Mouse (Mus musculus): ENCODE results near the gene Lhfpl4. TPM values are rescaled to one million over a fixed set of nuclear protein-coding genes. Genes with fewer than 3 reads are reported as not detected.

The Lhfpl4 gene
- polyA plus RNA-seq, 1 experiment from 2014 or later = 0.92 TPM

GRCm38 (mm10) chr6:113166661-113167251 is 28.4 kb downstream of the Lhfpl4 start:
- WGBS = 36% methylated on average over 17 of the region's 17 CpGs

DNA sequence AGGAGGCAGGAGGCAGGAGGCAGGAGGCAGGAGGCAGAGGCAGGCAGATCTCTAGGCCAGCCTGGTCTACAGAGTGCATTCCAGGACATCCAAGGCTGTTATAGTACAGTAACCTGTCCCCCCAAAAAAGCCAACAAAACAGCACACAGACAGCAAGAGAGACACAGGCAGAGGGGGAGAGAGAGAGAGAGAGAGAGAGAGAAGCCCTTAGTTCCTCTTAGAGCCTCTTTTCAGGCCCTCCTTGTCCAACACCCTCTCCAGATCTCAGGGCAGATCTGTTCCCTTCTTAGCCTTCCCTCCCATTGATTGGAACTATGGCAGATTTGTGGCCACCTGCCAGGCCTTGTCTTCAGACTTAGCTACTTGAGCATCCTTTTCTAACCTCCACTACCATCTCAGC is 31.7 kb downstream of the Lhfpl4 start:
- Histone ChIP-seq H3K4me3 (no peak overlapping the region), H3K4me1 (peaks cover 16% of the 10 kb centered on the region), H3K9ac (no peak overlapping the region), H3K4me2 (no peak overlapping the region), H3K27ac (no peak overlapping the region), H3K27me3 (no peaks in the 10 kb centered on the region), H3K9me3 (no peaks in the 10 kb centered on the region), H3K36me3 (peaks cover 9% of the 10 kb centered on the region)
- ATAC-seq (ENCODE audit: insufficient number of reproducible peaks, low FRiP score, low TSS enrichment, low read depth) = no peak

More at GRCm38 (mm10) chr6:113166661-113167251, 28.4 kb downstream of the Lhfpl4 start:
- H3K4me2 ChIP-seq = peak overlapping the region; percentile 15
- H3K9me3 ChIP-seq = no peaks in the 10 kb centered on the region
- H3K9ac ChIP-seq = no peak overlapping the region
- no peaks in the 10 kb centered on the region for H3K36me3 ChIP-seq
- peak; percentile 46; the same call in 1 of the 2 replicates for ATAC-seq (ENCODE audit: insufficient number of reproducible peaks, low FRiP score, low TSS enrichment, low read depth)
- H3K4me3 ChIP-seq = peak overlapping the region; percentile 10; the same call in 1 of the 2 replicates
- H3K27ac ChIP-seq = peak overlapping the region; percentile 28; the same call in 1 of the 2 replicates
- H3K4me1 ChIP-seq = peaks cover 20% of the 10 kb centered on the region
- no peaks in the 10 kb centered on the region for H3K27me3 ChIP-seq

GRCm38 (mm10) chr6:113161982-113162381 is 33.2 kb downstream of the Lhfpl4 start:
- H3K27ac ChIP-seq = no peak overlapping the region
- no peak for ATAC-seq (ENCODE audit: insufficient number of reproducible peaks, low FRiP score, low TSS enrichment, low read depth)
- H3K9ac ChIP-seq = no peak overlapping the region

DNA sequence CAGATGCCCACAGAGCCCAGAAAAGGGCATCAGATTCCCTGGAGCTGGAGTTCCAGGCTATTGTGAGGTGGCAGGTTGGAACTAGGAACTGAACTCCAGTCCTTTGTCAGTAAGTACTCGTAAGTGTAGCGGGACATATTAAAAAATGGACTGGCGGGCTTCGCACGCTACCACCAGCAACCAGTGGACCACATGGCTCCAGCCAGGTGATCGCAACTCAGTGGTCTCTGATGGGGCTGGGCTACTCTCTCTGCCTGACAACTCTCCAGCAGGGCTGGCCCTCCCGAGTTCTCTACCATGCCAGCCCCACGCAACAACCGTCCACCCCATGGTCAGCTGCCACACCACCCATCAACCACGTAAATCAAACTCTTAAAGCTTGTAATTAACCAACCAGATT is 35.1 kb downstream of the Lhfpl4 start:
- no peaks in the 10 kb centered on the region for H3K27me3 ChIP-seq
- no peak overlapping the region for H3K9ac ChIP-seq
- no peak overlapping the region for H3K4me3 ChIP-seq
- WGBS = 93% methylated on average over 10 of the region's 10 CpGs
- H3K4me1 ChIP-seq = no peaks in the 10 kb centered on the region
- H3K27ac ChIP-seq = no peak overlapping the region
- no peak for ATAC-seq (ENCODE audit: insufficient number of reproducible peaks, low FRiP score, low TSS enrichment, low read depth)
- H3K4me2 ChIP-seq = no peak overlapping the region
- peaks cover 31% of the 10 kb centered on the region for H3K36me3 ChIP-seq
- H3K9me3 ChIP-seq = no peaks in the 10 kb centered on the region

More at GRCm38 (mm10) chr6:113161982-113162381, 33.2 kb downstream of the Lhfpl4 start:
- Histone ChIP-seq H3K4me1 (peaks cover 7% of the 10 kb centered on the region), H3K36me3 (peaks cover 19% of the 10 kb centered on the region), H3K27me3 (no peaks in the 10 kb centered on the region), H3K9me3 (no peaks in the 10 kb centered on the region), H3K4me3 (no peak overlapping the region), H3K4me2 (no peak overlapping the region)
- 93% methylated on average over 1 of the region's 1 CpGs for WGBS

GRCm38 (mm10) chr6:113156064-113156463 is 39.1 kb downstream of the Lhfpl4 start:
- H3K36me3 ChIP-seq = peaks cover 71% of the 10 kb centered on the region
- WGBS = 87% methylated on average over 4 of the region's 4 CpGs

DNA sequence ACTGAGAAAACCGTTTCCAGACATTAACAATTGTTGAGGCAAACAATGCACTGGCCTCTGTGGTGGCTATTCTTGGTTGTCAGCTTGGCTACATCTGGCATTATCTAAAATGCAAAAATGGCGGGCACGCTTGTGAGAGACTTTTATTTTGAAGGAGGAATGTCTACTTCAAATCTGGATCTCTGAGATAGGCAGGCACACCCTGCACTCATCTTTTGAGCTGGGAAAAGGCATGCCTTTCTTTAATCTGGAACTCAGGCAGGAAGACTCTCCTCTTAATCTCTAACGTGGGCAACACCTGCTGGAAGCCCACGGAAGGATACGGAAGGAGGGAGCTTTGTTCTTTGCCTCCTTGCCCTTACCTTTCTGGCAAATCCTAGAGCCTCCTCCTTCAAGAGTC is 40.3 kb downstream of the Lhfpl4 start:
- Histone ChIP-seq H3K4me3 (no peak overlapping the region), H3K36me3 (peaks cover 76% of the 10 kb centered on the region), H3K4me2 (no peak overlapping the region), H3K9me3 (no peaks in the 10 kb centered on the region), H3K27ac (no peak overlapping the region), H3K9ac (no peak overlapping the region), H3K4me1 (no peaks in the 10 kb centered on the region), H3K27me3 (no peaks in the 10 kb centered on the region)
- WGBS = 88% methylated on average over 6 of the region's 6 CpGs
- ATAC-seq (ENCODE audit: insufficient number of reproducible peaks, low FRiP score, low TSS enrichment, low read depth) = no peak

More at GRCm38 (mm10) chr6:113156064-113156463, 39.1 kb downstream of the Lhfpl4 start:
- H3K4me1 ChIP-seq = no peaks in the 10 kb centered on the region
- no peak for ATAC-seq (ENCODE audit: insufficient number of reproducible peaks, low FRiP score, low TSS enrichment, low read depth)
- no peak overlapping the region for H3K4me2 ChIP-seq
- no peaks in the 10 kb centered on the region for H3K9me3 ChIP-seq
- H3K27ac ChIP-seq = no peak overlapping the region
- no peaks in the 10 kb centered on the region for H3K27me3 ChIP-seq
- H3K9ac ChIP-seq = no peak overlapping the region
- H3K4me3 ChIP-seq = no peak overlapping the region

DNA sequence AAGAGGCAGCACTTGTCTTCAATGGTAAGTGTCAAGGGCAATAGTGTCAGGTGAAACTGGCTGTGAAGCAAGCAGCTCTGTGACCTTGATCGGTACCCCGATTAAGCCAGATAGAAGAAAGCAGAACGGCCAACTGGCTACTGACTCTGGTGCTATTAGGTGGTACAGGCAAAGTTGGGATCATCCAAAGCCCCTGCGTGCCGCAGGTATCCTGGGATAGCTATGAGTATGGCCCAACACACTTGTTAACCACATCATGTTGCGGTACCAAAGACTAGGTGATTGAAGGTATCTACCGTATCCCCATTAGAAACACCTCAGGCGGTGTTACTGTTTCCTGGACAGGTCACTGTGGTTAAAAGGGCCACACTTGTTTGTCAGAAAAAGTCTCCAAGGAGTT is 41.1 kb downstream of the Lhfpl4 start:
- Histone ChIP-seq H3K4me1 (no peaks in the 10 kb centered on the region), H3K9ac (no peak overlapping the region), H3K4me3 (no peak overlapping the region), H3K9me3 (no peaks in the 10 kb centered on the region), H3K4me2 (no peak overlapping the region), H3K36me3 (peaks cover 81% of the 10 kb centered on the region), H3K27me3 (no peaks in the 10 kb centered on the region), H3K27ac (no peak overlapping the region)
- 96% methylated on average over 8 of the region's 8 CpGs for WGBS
- no peak for ATAC-seq (ENCODE audit: insufficient number of reproducible peaks, low FRiP score, low TSS enrichment, low read depth)

DNA sequence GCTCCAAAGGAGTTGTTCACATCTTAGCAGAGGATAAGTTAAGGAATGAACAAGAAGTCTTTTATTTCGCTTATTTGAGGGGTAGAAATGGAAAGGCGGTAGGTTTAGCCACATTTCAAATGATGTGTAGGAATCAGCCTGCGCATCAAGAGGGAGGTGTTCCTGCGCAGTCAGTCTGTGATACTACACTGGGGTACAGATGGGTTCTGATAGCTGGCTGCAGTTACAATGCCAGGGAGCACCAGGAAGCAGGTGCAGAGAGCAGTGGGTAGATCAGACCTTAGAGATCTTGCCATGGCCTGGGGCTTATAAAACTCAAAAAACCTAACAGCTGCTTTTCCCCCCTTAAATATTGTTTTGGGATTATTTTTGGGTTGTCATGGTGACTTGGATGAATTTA is 49.9 kb downstream of the Lhfpl4 start:
- Histone ChIP-seq H3K9me3 (no peaks in the 10 kb centered on the region), H3K4me3 (no peak overlapping the region), H3K9ac (no peak overlapping the region), H3K36me3 (peaks cover 81% of the 10 kb centered on the region), H3K4me1 (no peaks in the 10 kb centered on the region), H3K27me3 (no peaks in the 10 kb centered on the region), H3K27ac (no peak overlapping the region), H3K4me2 (no peak overlapping the region)
- 95% methylated on average over 4 of the region's 4 CpGs for WGBS
- no peak for ATAC-seq (ENCODE audit: insufficient number of reproducible peaks, low FRiP score, low TSS enrichment, low read depth)

DNA sequence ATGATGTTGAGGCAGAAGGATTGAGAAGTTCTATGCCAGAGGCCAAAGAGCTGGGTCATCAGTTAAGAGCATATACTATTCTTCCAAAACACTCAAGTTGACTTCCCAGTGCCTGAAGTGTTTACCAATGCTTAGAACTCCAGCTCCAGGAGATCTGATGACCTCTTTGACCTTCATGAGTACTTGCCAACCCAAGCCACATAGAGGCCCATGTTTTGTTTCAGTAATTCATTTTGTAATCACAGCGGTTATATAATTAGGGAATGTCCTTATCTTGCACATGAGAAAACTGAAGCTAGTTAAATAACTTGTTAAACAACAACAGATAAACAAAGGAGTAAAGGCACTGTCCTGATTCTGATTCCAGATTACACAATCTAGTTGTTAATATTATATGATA is 50.4 kb downstream of the Lhfpl4 start:
- no peak overlapping the region for H3K27ac ChIP-seq
- 96% methylated on average over 1 of the region's 1 CpGs for WGBS
- no peaks in the 10 kb centered on the region for H3K4me1 ChIP-seq
- no peak for ATAC-seq (ENCODE audit: insufficient number of reproducible peaks, low FRiP score, low TSS enrichment, low read depth)
- H3K36me3 ChIP-seq = peaks cover 78% of the 10 kb centered on the region
- no peak overlapping the region for H3K4me2 ChIP-seq
- H3K27me3 ChIP-seq = no peaks in the 10 kb centered on the region
- H3K9me3 ChIP-seq = no peaks in the 10 kb centered on the region
- H3K9ac ChIP-seq = no peak overlapping the region
- no peak overlapping the region for H3K4me3 ChIP-seq

DNA sequence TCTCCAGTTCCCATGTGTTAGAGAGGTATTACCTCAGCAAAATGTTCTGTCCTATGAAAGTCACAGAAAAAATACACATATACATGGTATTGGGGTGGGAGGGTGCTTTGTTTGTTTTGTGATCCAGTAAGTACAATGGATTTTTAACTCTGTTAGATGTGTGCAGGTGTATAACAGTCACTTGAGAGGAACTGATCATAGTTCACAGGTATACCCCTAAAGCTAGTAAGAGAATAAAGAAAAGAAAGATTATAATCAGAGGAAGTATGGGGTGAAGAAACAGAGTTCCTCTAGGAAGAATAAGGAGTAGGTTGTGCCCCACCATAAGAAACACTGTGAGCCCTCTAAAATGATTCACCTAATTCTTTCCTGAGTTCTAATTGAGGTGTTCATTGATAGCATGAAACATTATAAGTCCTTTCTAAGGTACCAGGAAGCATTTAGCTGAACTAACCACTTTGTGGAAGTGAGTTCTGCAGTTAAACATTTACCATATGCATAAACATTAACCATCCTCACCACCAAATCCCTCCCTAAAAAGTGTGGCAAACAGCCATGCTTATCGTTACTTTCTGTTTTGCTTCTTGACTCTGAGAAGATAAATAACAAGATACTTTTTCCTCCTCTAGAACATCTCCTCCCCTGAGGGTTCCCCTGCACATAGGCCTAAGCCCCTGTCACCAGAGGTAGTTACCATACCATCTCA is 53.6 kb downstream of the Lhfpl4 start:
- Histone ChIP-seq H3K9ac (no peak overlapping the region), H3K9me3 (no peaks in the 10 kb centered on the region), H3K27me3 (no peaks in the 10 kb centered on the region), H3K27ac (no peak overlapping the region), H3K4me1 (no peaks in the 10 kb centered on the region), H3K36me3 (peaks cover 73% of the 10 kb centered on the region), H3K4me3 (no peak overlapping the region), H3K4me2 (no peak overlapping the region)
- ATAC-seq (ENCODE audit: insufficient number of reproducible peaks, low FRiP score, low TSS enrichment, low read depth) = no peak
- WGBS = 85% methylated on average over 1 of the region's 1 CpGs

DNA sequence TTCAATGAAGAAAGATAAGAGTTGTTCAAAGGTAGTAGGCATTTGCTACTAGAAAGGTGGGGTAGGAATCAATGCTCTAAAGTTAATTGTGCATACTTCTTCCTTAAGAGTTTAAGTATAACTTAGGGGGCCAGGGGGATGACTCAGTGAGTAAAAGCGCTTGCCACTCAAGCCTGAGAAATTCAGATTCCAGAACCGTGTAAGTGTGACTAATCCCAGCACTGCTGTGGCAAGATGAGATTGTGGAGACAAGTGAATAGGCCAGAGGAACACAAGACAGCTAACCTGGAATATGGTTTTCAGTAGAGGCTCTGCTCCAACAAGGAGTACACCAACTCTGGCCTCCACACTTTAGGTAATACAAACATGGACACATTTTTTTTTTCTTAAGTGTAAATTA is 61.8 kb downstream of the Lhfpl4 start:
- Histone ChIP-seq H3K36me3 (peaks cover 57% of the 10 kb centered on the region), H3K4me3 (no peak overlapping the region), H3K4me2 (no peak overlapping the region), H3K9ac (no peak overlapping the region), H3K9me3 (no peaks in the 10 kb centered on the region), H3K27ac (no peak overlapping the region), H3K27me3 (no peaks in the 10 kb centered on the region), H3K4me1 (no peaks in the 10 kb centered on the region)
- 90% methylated on average over 2 of the region's 2 CpGs for WGBS
- no peak for ATAC-seq (ENCODE audit: insufficient number of reproducible peaks, low FRiP score, low TSS enrichment, low read depth)

DNA sequence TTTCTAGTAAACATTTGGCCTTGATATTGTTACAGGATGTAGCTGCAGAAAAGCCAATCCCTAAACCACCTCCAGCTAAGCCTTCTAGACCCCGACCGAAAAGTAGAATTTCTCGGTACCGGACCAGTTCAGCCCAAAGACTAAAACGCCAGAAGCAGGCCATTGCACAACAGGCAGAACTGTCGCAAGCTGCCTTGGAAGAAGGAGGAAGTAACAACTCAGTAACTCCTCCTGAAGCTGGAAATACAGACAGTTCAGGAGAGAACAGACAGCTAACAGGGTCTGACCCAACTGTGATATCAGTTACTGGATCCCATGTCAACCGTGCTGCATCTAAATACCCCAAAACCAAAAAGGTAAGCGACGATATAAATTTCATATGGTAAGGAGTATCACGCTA is 74.4 kb downstream of the Lhfpl4 start:
- Histone ChIP-seq H3K27me3 (no peaks in the 10 kb centered on the region), H3K36me3 (peaks cover 78% of the 10 kb centered on the region), H3K4me1 (no peaks in the 10 kb centered on the region), H3K27ac (no peak overlapping the region), H3K9me3 (no peaks in the 10 kb centered on the region), H3K4me2 (no peak overlapping the region), H3K4me3 (no peak overlapping the region), H3K9ac (no peak overlapping the region)
- WGBS = 94% methylated on average over 10 of the region's 10 CpGs
- ATAC-seq (ENCODE audit: insufficient number of reproducible peaks, low FRiP score, low TSS enrichment, low read depth) = no peak

Data from limb, embryonic 15.5 days (tissue).